Mouse (Mus musculus) testis, postnatal 14 days (tissue): ENCODE data around the gene Olfr288.

Experiments
- DNase-seq: peaks from one replicate; pipeline ENCODE4 v3.0.0; 2021; ENCODE audit warnings: low spot score

Gene Olfr288

GRCm38 (mm10) chr15:98166963-98167644 lies 28.2 kb downstream of the Olfr288 start, which contains the start of gene Ccdc184:
TSS of gene Ccdc184 (plus strand) at chr15:98167158.
- no peak for DNase-seq

GRCm38 (mm10) chr15:98165525-98165924 lies 29.8 kb downstream of the Olfr288 start, which contains the start of gene Asb8:
TSS of gene Asb8 (minus strand) at chr15:98165625.
- DNase-seq, result no peak

DNA sequence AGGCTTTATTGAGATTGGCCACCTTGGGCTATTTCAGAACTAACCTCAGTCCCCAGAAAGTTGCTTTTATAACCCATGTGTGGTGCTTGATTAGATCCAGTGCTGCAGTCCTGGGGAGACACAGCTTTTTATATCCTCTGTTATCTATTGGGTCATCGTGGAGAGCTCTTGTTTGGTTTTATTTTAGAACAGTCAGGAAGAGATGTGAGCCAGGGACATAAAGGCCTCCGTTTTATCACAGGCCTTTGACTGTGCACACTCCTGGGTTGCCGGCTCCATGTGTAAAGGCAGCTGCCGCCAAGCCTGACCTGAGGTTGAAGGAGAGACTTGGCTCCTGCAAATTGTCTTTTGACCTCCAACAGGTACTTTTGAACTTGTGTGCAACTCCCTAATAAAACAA lies 32.8 kb downstream of the Olfr288 start:
- no peak for DNase-seq

DNA sequence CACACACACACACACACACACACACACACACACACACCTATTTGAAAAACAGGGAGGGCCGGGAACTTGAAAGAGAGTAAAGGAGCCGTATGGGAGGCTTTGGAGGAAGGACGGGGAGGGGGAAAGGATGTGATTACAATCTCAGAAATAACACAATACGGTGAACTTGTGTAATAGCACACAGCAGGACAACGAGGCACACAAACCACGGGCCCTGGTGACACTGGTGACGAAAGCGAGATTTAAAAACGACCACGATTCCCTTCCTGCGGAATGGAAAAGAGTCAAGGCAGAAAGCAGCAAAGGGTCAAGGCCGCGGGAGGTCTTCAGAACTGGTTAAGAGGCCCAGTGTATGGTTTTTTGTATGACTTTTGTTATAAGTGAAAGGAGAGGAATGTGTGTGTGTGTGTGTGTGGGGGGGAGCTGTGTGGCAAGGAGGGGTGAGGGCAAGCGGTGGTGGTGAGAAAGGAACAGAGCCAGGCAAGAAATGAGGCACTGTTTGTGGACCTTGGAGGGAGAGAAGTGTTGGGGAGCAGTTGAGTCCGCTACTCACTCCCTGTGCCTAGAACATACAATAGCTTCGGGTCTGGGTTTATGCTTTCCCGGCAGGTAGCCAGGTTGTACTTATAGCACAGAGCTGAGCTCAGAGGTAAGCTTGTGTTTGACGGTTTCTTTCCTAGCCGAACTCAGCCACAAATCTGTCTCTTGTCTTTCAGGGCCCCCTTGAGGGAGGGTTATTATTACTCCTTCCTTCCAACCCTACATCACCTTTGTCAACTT lies 34.1 kb downstream of the Olfr288 start:
- DNase-seq, result no peak

DNA sequence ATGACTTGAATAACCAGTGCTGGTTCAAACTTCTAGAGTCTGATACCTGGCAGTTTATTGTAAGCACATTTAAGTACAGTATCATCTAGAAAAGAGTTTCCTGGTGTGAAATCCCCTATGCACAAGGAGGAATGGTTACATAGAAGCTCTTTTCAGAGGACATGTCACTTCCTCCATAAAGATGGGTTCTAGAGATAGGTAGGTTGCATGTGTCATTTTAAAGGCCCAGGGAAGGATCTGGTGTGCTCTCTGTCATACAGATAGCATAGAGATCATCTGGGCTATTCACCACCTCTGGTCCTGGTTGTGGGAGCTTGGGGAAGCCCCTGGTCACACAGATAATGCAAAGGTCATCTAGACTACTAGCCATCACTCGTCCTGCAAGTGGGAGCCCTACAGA lies 38.1 kb downstream of the Olfr288 start:
- no peak for DNase-seq

- no peak for DNase-seq
Measured at GRCm38 (mm10) chr15:98155944-98156343, 39.4 kb downstream of the Olfr288 start.

- no peak for DNase-seq
Measured at GRCm38 (mm10) chr15:98155272-98155671, 40.1 kb downstream of the Olfr288 start.

DNA sequence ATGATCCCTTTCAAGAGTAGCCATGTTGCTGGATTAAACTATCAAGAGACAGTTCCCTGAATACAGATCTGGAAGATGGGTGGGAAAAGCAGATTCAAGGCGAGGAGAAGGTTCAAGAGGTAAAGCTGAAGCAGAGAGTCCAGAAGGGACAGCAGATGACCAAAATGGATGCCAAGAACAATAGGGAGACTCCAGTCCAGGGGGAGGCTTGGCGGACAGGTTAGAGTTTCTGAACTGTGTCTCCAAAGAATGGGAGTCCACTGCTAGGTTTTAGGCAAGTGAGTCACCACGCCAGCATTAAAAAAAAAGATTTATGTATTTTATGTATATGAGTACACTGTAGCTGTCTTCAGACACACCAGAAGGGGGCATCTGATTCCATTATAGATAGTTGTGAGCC lies 40.7 kb downstream of the Olfr288 start:
- DNase-seq, result no peak

DNA sequence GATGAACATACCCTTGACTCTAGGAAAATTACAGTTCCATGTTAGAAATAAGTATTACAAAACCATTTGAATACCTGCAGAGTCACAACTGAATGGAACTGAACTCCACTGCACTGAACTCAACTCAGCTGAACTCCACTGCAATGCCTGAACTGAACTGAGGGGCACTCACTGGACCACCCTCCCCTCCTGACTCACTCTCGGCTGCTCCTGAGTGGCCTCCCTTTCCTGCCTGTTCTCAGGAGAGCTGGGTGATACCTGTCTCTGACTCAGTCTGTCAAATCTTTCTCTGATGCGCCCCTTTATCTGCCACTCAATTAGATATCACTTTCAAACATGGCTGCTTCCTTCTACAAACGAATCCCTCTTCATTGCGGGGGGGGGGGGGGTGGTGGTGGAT lies 41.2 kb downstream of the Olfr288 start:
- DNase-seq, result no peak

GRCm38 (mm10) chr15:98153625-98154024 lies 41.7 kb downstream of the Olfr288 start:
- no peak for DNase-seq

DNA sequence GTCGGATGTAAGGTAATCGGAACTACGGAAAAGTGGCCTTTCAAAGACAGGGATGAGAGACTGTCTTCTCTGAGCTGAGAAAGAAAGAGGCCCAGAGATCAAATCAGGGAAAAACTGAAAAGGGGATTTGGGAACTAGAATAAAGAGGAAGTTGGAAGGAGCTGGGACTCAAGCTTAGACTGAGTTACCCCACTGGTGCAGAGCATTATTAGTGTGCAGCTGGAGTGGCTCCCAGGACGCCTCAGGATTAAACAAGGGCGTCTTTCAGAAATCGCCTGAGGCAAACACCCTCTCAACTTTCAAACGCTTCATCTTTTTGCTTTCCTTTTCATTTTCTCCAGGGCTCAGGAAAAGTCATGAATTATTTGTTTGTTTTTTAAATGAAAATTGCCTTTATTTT lies 42.4 kb downstream of the Olfr288 start:
- no peak for DNase-seq

DNA sequence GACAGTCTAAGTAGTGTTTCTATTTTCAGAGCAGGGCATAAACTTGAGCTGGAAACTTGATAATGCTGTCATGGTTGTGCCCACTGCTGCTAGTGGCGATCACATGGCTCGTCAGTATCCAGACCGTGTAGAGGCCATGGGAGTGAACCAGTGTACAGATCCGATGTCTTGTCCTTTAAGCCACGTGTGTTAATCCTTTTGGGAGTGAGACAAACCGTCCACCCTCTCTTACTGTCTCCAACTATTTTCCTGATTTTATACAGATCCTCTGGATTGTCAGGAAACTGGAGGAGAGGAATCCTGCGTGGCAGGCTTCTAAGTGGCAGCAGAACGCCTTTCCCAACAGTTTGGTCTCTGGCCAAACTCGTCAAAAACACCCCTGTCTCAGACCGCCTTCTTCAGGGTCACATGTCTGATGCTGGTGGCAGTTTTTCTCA lies 46.2 kb downstream of the Olfr288 start:
- DNase-seq, result no peak

GRCm38 (mm10) chr15:98148356-98148755 lies 47.0 kb downstream of the Olfr288 start:
- DNase-seq, result no peak

GRCm38 (mm10) chr15:98145559-98146181 lies 49.7 kb downstream of the Olfr288 start:
- peak; percentile 92 for DNase-seq

DNA sequence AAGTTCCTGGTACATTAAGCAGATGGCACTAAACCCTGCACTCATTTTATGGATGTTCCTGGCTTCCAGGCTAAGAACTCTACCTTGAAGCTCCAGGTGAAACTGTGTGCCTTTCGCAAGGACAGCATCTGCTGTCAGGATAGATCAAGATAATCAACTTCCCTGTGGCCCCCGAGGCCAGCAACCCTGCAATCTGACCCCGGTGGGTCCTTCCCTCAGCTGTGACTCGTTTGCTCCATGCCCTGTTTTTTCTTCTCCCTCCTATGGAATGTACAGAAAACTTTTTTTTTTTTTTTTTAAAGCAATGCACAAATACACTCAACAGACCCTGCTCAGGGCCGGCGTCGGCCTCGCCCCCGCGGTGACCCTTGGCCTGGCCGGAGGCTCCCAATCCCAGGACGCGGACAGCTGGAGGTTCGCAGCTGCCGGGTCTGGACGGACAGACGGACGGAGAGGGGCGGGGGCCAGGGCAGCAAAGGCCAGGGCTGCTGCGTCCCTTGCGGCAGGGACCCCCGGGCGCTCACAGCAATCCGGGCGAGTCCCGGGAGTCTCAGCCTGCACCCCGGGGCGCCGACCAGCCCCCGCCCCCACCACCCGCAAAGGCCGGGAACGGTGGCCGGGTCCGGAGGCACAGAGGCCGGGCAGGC lies 50.4 kb downstream of the Olfr288 start:
- DNase-seq, result peak; percentile 28

DNA sequence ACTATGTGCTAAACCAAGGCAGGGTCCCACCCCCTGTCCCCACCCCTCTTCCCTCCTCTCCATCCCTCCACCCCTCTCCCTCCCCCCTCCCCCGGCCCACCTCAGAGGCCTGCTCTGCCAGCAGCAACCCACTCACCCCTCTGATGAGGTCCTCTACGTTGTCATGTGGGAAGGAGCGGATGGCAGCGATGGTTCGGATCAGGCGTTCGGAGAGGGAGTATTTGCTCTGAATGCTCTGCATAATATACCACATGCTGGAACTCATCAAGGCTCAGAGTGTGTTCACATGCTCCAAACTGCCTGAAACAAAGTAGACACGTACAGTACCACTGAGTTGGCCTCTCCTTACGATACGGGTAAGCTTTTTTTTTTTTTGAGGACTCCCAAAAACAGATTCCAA lies 52.8 kb downstream of the Olfr288 start:
- DNase-seq, result no peak

GRCm38 (mm10) chr15:98140809-98141208 lies 54.5 kb downstream of the Olfr288 start:
- DNase-seq, result no peak

GRCm38 (mm10) chr15:98139763-98140162 lies 55.6 kb downstream of the Olfr288 start:
- no peak for DNase-seq

GRCm38 (mm10) chr15:98136871-98137270 lies 58.5 kb downstream of the Olfr288 start:
- DNase-seq, result no peak
